Mouse (Mus musculus) monocyte, adult 59 days (primary cell): ENCODE measurements around the gene Fetub. TPM values are rescaled to one million over a fixed set of nuclear protein-coding genes. Genes with fewer than 3 reads are reported as not detected.

Experiments
- total RNA-seq, 2 experiments: library from RNA; stranded (reverse); gene quantifications; one replicate each; pipeline ENCODE4 v1.2.4; 2023

Fetub gene
- not detected for total RNA-seq

GRCm38 (mm10) chr16:22918034-22918433 lies at the start of gene Fetub:
Fetub (plus strand) TSS chr16:22918334.

GRCm38 (mm10) chr16:22890683-22891510 lies 27.2 kb upstream of the Fetub start, which contains the start of gene Ahsg:
Ahsg (plus strand) TSS chr16:22891277.

GRCm38 (mm10) chr16:22950840-22951395 lies 32.8 kb downstream of the Fetub start, which contains the start of gene Hrg:
Hrg (plus strand) TSS chr16:22951072.

Other genes with a start within 250 kb of the Fetub start
- gene Crygs, start 106.8 kb upstream of the Fetub start, total RNA-seq = not detected
- 10 to 100 TPM; 11.2 to 11.3 TPM for gene Tbccd1, start 60.7 kb upstream of the Fetub start, total RNA-seq
- 10 to 100 TPM; 73.7 to 79.2 TPM for gene Dnajb11, start 60.5 kb upstream of the Fetub start, total RNA-seq
- gene Ahsg, start 27.1 kb upstream of the Fetub start, total RNA-seq = not detected
- gene Hrg, start 32.7 kb downstream of the Fetub start, total RNA-seq = not detected
- not detected for gene Kng2, start 111.1 kb downstream of the Fetub start, total RNA-seq
- gene Kng1, start 139.5 kb downstream of the Fetub start, total RNA-seq = not detected
- gene Eif4a2, start 189.1 kb downstream of the Fetub start, total RNA-seq = 100 to 1,000 TPM; 690 to 724 TPM
- 1 to 10 TPM; 4.4 to 4.8 TPM for gene Rfc4, start 209.4 kb downstream of the Fetub start, total RNA-seq
- not detected for gene Adipoq, start 228.2 kb downstream of the Fetub start, total RNA-seq